Mouse (Mus musculus) adrenal gland, postnatal 14 days (tissue): ENCODE measurements at regions not wholly inside any gene's neighbourhood (a gene's known extent, or its start where the extent isn't known, plus 50 kb on each side); places are given as distances from the start of the nearest gene placed in this dataset.
A peak's percentile ranks its signal among the peaks of the same experiment; 100 is the strongest.

Experiments
- DNase-seq: peaks from one replicate; pipeline ENCODE4 v3.0.0; 2021; ENCODE audit warnings: mixed read lengths

DNA sequence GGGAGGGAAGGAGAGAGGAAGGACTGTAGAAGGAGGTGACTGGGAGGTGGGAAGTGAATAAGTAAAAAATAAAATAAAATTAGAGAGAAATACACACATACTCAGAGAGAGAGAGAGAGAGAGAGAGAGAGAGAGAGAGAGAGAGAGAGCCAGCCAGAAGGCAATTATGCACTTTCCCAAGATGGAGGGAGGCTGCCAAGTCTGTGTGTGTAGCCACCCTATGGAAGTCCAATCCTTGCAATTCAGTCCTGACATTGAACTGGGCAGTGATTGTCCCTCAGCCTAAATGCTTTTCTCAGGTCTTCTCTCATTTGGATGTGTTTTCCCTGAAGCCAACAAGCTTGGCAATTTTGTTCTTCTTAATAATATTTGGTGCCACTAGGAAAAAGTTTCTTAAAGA is 197.3 kb upstream of the Mctp2 start:
- DNase-seq: no peak

DNA sequence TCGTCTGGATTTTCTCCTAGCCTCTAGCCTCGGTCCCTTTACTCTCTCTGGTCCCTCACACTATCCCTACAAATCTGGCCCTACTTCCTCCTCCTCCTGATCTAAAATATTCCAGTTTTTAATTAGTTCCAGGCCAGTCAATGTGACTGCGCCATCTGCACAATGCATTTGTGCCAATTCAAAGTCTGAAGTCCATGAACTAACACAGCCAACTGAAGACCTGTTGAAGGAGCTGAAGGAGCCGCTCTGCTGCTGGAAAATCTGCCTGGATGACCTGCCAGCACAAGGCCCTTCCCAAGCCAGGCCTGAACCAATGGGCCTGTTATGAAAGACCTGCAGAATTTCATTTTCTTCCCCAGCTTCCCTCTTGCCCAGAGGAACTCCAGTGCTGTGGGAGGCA is 197.9 kb upstream of the Mctp2 start:
- no peak for DNase-seq

DNA sequence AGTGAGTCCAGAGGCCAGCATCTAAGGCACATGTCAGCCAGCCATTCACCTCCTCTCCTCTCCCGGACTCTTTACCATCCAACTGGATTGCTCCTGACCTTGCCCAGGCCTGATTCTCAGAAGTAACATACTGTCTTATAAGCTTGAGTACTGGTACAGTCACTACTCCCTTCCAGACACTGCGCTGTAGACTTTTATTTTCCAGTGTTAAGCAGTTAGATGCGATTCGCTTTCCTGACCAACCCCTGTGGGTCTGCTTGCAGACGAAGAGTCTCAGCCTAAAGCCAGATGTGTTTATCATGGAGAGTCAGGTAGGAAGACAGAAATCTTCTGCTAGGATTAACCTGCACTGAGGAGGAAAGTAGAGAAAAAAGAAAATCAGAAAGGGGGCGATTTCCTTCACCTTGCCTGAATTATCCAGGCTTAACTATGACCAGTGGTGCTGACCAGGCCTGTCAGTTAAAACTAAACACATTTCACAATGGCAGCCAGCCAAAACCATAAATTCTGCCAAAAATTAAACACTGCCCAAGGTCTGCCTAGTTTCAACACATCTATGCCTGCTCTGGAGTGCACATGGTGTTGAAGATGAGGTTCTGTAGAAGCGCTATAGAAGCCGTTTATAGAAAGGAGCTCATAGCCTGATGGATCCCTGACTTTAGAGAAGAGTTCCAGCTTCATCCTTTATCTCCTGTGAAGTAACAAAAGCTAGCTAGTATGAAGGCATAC is 199.5 kb upstream of the Mctp2 start:
- DNase-seq: peak; percentile 54

DNA sequence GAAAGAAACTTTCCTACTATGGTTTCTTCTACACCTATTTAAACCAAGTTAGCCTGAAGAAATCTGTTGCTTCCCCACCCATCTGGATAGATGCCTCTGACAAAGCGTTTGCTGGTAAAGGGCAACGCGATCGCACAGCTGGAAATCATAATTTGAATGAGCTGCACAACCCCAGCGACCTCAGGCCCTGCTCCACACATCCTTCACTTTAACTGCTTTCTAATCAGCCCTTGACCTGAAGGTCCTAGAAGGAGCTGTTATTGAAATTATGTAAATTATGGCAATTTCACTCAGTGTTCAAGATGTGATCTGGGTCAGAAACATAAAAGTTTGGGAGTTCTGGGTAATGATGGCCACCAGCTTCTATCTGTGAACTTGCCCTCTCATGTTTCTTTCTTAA is 201.5 kb upstream of the Mctp2 start:
- no peak for DNase-seq

DNA sequence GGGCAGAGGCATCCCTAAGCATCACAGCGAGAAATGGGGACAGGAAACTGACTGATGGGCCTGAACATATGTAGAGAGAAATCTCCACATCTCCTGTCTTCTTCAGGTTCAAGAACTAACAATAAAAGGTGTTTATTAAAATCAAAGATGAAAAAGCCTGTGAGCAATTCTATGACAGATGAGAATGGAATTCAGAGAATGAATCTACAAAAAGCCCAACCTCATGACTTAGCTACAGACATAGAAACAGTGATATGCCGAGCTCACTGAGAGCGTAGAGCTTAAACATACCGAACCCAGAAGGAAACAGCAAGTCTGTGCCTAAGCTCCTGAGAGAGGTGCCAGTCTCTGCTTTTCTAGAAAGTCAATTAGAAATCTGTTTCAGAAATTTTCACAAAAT is 203.7 kb upstream of the Mctp2 start:
- no peak for DNase-seq

DNA sequence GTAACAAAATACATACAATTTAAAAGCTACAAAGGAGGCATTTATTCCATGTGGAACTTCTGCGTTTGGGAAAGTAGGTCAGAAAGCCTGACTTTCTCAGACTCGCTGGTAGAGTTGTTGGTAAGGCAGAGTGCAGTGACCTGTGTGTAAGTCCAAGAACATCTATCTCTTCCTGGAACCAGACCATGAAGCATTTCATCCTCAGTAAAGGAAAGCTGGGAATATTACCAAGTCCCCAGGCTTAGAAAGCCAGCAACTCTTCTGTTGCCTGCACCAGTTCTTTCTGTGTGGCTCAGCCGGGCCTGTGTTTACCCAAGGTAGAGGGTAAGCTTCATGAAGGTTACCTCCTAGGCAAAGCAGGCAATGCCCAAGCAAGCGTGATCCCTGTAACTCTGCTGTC is 207.0 kb upstream of the Mctp2 start:
- no peak for DNase-seq

DNA sequence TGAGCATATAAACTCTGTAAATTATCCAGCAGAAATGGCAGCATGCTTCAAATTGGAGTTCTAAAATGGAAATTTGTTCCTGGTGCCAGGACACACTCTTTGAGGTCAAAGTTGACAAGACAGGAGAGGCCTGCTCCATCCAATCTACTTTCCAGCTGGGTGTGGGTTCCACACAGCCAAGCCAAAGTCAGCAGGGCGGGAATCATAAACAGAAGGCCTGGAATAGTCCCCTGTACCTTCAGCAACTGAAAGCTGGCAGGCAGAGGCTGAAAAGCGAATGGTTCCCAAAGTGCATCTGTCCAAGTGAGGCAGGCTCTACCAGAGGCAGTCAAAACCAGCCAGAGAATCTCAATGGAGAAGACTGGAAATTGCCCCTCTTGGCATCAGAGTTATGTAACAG is 208.4 kb upstream of the Mctp2 start:
- no peak for DNase-seq

DNA sequence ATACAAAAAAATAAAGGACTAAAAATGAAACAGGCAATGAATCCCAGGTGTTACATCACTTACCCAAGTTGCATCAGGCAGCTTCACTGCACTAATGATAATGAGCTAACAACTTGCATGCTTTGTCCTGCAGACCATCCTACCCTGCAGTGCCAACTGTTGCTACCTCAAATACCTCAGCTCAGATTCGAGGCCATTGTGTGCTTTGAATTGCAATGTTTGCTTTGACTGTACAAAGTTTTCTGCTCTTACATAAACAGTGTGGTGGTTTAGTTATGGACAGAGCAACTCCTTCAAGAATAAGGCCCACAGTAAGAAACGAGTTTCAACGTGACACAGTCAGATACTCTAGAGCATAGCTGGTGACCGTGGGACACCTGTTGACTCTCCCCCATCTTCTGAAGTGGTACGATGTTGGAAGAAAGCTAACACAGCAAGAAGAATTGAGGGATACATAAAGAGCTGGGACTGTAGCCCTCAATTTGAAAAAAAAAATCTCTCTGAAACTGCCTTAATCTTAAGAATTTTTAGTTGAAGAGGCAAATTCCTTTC is 212.1 kb upstream of the Mctp2 start:
- DNase-seq: no peak

DNA sequence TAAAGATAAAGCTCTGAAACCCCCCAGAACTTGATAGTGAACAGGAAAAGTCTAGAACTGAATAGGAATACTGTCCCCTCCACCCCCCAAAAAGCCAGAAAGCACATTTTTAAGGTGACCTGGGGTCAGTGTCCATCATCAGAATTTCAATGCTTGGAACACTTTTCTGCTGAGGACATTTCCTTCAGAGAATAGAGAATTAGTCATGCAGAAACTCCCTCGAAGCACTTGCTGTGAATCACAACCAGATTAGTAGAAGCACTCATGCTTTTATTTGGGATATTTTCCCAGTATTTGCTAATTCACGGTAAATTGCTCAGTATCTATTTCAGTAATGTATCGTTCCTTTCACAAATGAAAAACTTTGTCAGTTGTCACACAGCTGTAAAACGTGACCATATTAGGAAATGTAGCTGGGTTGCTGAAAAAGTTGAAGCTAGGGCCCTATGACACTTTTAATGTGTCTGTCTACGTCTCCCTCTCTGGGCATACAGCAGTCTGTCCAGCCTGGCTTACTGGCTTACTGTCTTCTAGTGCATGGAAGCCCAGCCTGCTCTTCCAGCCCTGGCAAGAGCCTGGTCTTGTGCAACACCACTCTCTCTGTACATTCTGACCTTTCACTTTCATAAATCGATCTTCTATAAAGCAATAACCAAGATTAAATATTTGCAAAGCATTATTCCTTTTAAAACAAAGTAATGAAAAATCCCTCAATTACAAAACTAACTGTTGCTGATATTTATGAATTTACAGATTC is 213.1 kb upstream of the Mctp2 start:
- no peak for DNase-seq

DNA sequence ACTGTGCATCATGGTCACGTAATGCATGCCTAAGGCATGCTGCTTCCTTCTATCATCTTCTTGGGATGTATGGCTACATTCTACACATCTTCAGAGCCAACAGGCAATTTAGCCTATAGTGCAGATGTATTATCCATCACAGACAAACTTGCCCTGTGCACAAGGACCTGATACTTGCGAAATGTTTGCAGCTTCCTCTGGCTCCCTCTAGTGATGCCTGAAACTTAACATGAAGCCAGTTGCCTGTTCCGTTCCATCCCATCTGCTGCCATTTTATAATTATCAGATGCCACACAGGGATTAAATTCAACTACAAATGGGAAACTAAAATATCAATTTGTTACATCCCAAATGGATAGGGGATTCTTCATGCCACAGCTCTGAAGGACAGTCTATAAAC is 222.5 kb upstream of the Mctp2 start:
- peak; percentile 9 for DNase-seq

DNA sequence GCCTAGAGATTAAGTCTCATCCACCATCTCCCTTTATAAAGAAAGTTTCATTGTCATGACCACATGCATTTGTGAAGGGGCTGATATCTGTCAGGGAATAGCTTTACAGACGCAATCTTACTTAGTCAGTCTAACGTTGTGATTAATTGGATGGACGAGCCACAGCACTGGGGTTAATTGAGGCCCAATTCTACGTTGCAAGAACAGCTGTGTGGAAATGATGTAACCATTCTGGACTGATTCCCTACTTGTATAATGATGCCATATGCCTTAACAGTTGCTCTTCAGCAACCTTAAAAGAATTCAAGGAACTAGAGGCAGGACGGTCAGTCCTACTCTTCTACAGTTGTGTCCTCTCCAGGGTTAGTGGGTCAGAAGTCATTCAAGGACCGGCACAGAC is 231.9 kb upstream of the Mctp2 start:
- no peak for DNase-seq

DNA sequence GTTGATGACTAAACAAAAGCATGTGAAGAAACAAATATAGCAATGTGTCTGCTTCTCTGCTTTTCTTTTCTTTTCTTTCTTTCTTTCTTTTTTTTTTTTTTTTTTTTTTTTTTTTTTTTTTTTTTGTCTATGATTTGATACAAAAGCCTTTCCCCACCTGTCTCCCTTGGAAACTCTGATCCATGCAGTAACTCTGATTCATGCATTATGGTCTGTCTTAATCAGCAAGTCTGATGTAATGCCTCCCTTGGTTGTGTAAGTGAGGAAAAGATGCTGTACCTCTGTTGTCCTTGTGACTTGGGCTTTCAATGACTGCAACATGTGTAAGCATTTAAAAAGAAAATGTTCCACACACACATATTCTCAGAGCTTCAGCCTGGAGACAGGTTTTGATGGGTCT is 233.5 kb upstream of the Mctp2 start:
- DNase-seq: no peak

DNA sequence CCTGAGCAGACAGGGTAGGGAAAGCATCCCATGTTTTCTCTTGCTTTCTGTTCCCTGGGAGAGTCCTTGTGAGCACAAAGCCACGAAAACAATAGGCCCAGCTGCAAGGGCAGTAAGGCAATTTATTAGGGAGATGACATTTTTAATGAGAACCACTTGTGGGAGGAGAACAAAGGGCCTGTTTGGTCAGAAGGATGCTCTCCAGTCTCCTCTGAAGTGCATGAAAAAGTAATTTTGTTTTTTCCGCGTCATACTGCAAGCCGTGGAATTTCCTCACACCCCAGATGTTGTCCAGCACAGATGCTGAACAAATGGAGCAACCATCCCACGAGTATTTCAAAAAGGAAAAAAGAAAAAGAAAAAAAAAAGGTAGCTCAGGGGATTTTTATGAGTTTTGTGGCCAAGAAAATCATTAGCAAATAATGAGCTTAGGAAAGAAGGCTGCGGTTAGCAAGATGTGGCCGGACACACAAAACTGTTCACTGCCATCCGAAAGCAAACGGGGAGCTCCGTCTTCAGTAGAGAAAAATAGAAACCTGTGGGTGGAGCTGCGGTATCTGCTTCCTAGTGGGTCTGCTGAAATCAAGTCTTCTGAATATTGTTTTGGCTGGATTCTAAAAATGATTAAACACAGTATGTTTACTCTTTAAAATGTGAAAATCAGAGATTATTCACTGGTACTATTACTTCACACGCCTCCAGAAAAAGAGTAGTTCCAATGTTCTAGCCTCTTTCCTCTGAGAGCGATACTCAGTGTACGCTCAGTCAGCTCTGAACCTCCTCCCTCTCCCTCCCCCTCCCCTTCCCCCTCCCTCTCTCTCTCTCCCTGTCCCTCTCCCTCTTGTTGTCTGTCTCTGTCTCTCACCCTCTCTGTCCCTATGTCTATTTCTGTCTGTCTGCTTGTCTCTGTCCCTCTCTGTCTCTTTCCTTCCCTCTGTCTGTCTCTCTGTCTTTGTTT is 235.4 kb upstream of the Mctp2 start:
- no peak for DNase-seq

DNA sequence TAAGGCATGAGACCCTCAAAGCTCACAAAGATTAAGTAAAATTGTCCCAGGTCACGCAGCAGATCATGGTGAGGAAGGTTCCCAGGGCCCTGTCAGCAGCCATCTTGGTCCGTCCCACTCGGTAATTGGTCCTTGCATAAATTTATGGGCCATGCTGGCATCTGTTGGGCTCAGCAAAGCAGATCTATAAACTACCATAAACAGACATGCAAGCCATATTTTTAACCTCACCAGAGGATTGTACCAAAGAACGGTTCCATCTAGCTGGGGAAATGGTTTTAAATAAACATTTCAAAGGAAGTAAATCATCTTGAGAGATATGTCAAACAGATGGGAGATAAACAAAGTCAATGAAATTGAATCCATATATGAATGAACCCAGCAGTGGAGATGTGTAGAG is 237.1 kb upstream of the Mctp2 start:
- no peak for DNase-seq

DNA sequence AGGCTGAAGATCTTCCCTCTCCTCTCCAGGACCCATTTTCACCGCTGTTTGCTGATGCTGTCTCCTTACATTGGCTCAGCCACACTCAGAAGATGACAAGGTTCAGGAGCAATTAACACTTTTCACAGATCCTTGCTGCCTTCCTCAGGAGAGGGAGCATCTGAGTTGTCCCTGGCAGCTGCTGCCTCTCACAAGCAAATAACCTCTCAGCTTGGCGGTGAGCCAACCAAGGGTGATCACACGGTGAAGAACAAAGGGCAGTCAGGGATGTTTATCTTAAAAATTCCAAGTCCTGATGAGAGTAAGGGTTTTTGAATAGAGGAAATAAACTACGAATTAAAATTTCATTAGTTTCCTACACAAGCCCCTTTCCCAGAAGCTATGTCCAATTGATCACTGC is 237.5 kb upstream of the Mctp2 start:
- DNase-seq: peak; percentile 16

DNA sequence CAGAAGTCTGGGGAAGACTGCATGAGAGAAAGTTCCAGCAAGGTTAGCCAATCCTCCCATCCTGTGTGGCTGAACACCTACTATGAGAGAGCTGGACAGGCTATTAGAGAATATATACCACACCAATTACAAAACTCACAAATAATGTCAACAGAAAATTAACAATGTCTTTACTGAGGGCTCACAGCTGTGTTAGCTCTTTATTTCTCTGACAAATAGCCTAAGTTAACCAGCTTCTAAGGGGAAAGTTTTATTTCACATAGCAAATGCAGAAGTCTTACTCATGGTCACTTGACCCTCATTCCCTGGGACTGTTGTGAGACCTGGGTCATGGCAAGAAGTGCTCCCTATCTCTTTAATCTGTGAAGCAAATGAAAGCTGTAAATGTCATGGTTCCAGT is 261.0 kb upstream of the Mctp2 start:
- DNase-seq: no peak

DNA sequence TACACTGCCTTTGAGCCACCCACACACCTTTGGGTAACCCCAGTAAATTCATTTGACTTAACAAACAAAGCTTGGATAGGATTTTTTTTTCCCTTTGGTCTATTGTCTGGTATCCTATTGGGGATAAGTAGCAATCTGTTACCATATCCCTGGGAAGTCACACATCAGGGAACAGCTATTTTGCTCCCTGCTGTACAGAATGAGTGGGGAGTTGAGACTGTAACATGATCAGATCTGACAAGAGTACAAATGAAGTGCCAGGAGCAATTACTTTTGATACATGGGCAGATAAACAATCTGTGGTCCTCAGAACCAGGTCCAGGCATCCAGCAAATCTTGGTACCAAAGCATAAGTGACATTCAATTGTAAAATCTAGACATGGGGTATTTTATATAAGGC is 262.8 kb upstream of the Mctp2 start:
- no peak for DNase-seq

DNA sequence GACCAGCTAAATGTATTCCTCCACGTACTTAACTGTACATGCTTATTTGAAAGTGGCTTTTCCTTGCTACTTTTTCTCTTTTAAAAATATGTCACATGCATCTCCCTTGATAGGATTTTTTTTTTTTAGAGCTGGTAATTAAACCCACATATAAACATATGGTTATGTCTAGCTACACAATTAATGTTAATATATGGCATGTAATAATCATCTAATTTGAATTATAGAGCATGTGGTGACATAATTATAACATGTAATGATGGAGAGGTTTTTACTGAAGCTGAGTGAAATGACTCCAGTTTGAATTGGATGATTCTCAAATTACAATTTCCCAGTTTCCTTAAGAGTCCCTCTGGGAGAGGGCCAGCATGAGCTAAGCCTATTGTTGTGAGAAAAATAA is 267.9 kb upstream of the Mctp2 start:
- no peak for DNase-seq

DNA sequence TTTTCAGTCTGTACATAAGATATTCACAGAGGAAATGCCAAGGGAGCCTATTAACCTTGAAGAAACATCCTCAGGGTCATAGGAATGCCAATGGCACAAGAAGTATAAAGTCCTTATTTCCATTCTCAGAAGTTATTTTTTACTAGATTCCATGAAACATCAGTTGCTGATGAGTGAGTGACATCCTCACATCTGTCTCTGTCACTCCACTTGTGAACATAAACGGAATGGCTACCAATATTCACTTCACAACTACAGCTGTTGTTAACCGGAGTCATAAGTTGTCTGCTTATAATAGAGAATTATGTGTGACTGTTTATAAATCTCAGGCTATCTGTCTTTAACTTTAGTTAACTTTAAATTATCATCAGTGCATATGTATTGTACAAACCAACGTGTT is 278.0 kb upstream of the Mctp2 start:
- DNase-seq: no peak

DNA sequence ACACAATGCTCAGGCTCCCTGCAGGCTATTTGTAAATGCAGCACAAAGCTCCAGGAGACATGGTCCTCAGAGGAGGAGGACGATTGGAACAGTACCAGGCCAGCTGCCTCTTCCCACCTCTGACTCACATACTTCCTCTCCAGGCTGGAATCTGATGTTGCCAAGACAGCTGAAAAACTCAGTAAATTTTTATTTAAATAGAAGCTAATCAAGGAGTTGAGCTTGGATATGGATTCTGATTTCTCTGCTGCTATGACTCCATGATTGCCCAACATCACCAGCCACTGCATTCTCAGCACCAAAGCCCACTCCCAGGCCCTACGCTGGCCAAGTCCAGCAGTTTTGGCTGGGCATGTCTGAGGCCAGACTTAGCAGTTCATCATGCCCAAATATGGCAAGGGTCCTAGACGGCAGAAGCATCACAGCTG is 282.8 kb upstream of the Mctp2 start:
- no peak for DNase-seq

DNA sequence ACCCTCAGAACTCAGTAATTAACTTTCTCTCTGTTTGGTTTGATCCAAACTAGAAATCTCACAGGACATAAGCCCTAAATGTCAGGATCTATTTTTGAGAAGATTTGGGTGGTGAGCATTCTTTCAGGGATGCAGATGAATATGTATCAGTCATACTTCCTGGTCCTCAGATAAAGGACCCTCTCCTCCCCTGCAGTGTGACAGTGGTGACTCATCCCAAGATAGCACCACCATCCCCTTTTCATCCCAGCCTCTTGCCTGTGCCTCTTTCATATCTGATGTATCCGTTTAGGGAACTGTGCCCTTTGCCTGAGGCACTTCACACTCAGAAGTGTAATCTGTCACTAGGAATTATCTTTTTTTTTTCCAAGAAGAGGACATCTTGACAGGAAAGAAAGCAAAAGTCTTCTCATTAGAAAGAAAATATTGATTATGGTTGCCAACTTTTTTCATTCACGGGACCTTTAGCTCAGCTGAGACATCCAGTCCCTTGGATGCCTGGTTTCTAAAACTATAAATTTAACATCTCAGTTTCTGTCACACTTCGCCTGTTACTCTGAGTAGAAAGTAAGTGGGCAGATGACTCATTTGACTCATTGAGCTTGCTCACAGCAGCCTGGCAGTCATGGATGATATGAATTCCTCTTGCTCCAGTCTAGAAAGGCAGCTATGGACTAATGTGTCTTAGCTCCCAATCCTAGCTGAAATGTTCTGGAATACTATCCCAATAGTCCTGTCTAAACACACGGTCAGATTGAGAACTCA is 284.1 kb upstream of the Mctp2 start:
- no peak for DNase-seq

DNA sequence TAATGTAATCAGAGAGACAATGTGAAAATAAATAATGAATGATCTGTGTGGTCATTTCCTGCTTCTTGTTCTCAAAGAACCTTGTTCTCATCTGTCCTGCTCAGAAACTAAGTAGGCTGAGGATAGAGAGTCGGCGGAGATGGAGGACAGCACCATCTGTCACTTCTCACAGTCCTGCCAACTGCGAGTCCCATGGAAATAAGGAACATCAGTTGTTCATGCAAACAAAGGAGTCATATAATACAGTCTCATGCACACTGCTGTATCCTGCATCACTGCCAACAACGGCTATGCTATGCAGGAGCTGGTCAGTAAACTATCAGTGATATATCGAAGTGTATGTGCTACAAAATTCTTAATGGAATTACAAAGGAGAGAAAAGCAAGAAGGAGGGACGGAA is 285.7 kb upstream of the Mctp2 start:
- DNase-seq: no peak
